Mouse (Mus musculus): Measurements from ENCODE around the gene Washc2. TPM values are rescaled to one million over a fixed set of nuclear protein-coding genes. Genes with fewer than 3 reads are reported as not detected.
"Not testable (repeated sequence)": the region's sequence is repeated elsewhere in the genome, so short reads cannot be mapped to it uniquely, and the experiment has no call there.

The Washc2 gene
- polyA plus RNA-seq, 1 experiment from 2014 or later, result 30.1 TPM

GRCm38 (mm10) chr6:116195811-116196210, 12.0 kb upstream of the Washc2 start:
- no peak overlapping the region for H3K9ac ChIP-seq
- peaks cover 19% of the 10 kb centered on the region for H3K4me1 ChIP-seq (replicated peaks)
- no peak overlapping the region for H3K4me3 ChIP-seq
- ATAC-seq (replicated peaks; ENCODE audit: insufficient number of reproducible peaks, insufficient read depth, low FRiP score, low read depth), result no peak
- no peaks in the 10 kb centered on the region for H3K9me3 ChIP-seq (replicated peaks)
- no peak overlapping the region for H3K27ac ChIP-seq
- 52% methylated on average over 8 of the region's 8 CpGs for WGBS
- H3K36me3 ChIP-seq, result no peaks in the 10 kb centered on the region
- no peaks in the 10 kb centered on the region for H3K27me3 ChIP-seq
- no peak overlapping the region for H3K4me2 ChIP-seq

DNA sequence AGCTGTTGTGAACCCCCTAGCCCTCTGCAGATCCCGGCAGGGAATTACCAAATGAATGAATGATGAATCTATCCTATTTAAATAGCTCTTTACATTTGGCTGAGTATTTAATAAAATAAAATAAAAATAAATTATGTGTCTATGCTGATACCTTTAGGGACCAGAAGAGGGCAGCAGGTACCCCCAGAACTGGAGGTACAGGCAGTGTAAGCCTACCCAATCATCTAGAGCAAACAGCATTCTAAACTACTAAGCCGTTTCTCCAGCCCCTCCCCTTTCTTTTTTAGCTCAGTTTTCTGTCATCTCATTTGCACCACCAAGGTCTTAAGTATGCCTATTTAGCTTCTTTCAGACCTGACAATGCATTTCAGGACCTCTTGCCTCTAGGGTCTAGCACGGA, 9.7 kb upstream of the Washc2 start:
- Histone ChIP-seq H3K9me3 (replicated peaks) (no peaks in the 10 kb centered on the region), H3K27me3 (no peaks in the 10 kb centered on the region), H3K36me3 (no peaks in the 10 kb centered on the region), H3K27ac (no peak overlapping the region), H3K4me1 (replicated peaks) (peaks cover 7% of the 10 kb centered on the region), H3K9ac (no peak overlapping the region), H3K4me2 (no peak overlapping the region), H3K4me3 (no peak overlapping the region)
- 33% methylated on average over 3 of the region's 3 CpGs for WGBS
- ATAC-seq (replicated peaks; ENCODE audit: insufficient number of reproducible peaks, insufficient read depth, low FRiP score, low read depth), result no peak

- Histone ChIP-seq H3K9me3 (replicated peaks) (no peaks in the 10 kb centered on the region), H3K9ac (no peak overlapping the region), H3K4me3 (no peak overlapping the region), H3K27ac (no peak overlapping the region), H3K36me3 (no peaks in the 10 kb centered on the region), H3K27me3 (no peaks in the 10 kb centered on the region), H3K4me1 (replicated peaks) (no peaks in the 10 kb centered on the region), H3K4me2 (no peak overlapping the region)
- no peak for ATAC-seq (replicated peaks; ENCODE audit: insufficient number of reproducible peaks, insufficient read depth, low FRiP score, low read depth)
- WGBS, result 56% methylated on average over 2 of the region's 2 CpGs
Measured at GRCm38 (mm10) chr6:116199682-116200081, 8.2 kb upstream of the Washc2 start.

GRCm38 (mm10) chr6:116227767-116228166, 19.9 kb downstream of the Washc2 start:
- 73% methylated on average over 11 of the region's 11 CpGs for WGBS
- Histone ChIP-seq H3K27ac (no peak overlapping the region), H3K27me3 (no peaks in the 10 kb centered on the region), H3K36me3 (peaks cover 57% of the 10 kb centered on the region), H3K4me2 (no peak overlapping the region), H3K4me1 (replicated peaks) (no peaks in the 10 kb centered on the region), H3K4me3 (no peak overlapping the region), H3K9me3 (replicated peaks) (no peaks in the 10 kb centered on the region), H3K9ac (no peak overlapping the region)
- ATAC-seq (replicated peaks; ENCODE audit: insufficient number of reproducible peaks, insufficient read depth, low FRiP score, low read depth), result no peak

- Histone ChIP-seq H3K9me3 (replicated peaks) (no peaks in the 10 kb centered on the region), H3K4me2 (no peak overlapping the region), H3K36me3 (peaks cover 60% of the 10 kb centered on the region), H3K4me1 (replicated peaks) (no peaks in the 10 kb centered on the region), H3K9ac (no peak overlapping the region), H3K4me3 (no peak overlapping the region), H3K27ac (no peak overlapping the region), H3K27me3 (no peaks in the 10 kb centered on the region)
- ATAC-seq (replicated peaks; ENCODE audit: insufficient number of reproducible peaks, insufficient read depth, low FRiP score, low read depth), result no peak
- WGBS, result 59% methylated on average over 12 of the region's 12 CpGs
Measured at GRCm38 (mm10) chr6:116228785-116229525, 21.1 kb downstream of the Washc2 start.

DNA sequence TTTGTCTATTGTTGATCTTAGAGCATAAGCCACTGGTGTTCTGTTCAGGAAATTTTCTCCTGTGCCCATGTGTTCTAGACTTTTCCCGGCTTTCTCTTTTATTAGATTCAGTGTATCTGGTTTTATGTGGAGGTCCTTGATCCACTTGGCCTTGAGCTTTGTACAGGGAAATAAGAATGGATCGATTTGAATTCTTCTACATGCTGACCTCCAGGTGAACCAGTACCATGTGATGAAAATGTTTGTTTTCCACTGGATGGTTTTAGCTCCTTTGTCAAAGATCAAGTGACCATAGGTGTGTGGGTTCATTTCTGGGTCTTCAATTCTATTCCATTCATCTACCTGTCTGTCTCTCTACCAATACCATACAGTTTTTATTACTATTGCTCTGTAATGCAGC, 27.0 kb downstream of the Washc2 start:
- not testable (repeated sequence) for H3K4me3 ChIP-seq; H3K4me2 ChIP-seq; ATAC-seq (replicated peaks; ENCODE audit: insufficient number of reproducible peaks, insufficient read depth, low FRiP score, low read depth); H3K4me1 ChIP-seq (replicated peaks); H3K27me3 ChIP-seq; H3K9me3 ChIP-seq (replicated peaks); H3K27ac ChIP-seq; H3K9ac ChIP-seq
- 94% methylated on average over 2 of the region's 2 CpGs for WGBS
- peaks cover 63% of the 10 kb centered on the region for H3K36me3 ChIP-seq

DNA sequence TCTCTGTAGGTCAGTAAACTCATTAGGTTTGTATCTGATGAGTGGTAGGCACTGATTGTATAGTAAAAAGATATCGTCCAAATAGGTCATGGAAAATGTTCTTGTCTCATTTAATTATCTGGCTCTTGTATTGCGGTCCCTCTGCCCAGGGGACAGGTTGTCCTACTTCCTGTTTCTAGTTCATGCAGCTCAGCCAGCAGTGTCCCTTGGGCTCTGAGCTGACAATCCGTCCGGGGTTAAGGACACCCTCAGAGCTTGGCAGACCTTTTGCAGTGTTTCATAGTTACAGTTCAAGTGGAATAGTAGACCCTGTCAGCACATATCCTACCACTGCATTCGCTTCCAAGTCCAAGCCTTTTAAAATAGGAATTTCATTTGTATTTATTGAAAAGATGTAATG, 27.5 kb downstream of the Washc2 start:
- Histone ChIP-seq H3K9ac (no peak overlapping the region), H3K27ac (no peak overlapping the region), H3K4me3 (no peak overlapping the region), H3K9me3 (replicated peaks) (no peaks in the 10 kb centered on the region), H3K4me1 (replicated peaks) (no peaks in the 10 kb centered on the region), H3K36me3 (peaks cover 64% of the 10 kb centered on the region), H3K27me3 (no peaks in the 10 kb centered on the region), H3K4me2 (no peak overlapping the region)
- 74% methylated on average over 5 of the region's 5 CpGs for WGBS
- no peak for ATAC-seq (replicated peaks; ENCODE audit: insufficient number of reproducible peaks, insufficient read depth, low FRiP score, low read depth)

DNA sequence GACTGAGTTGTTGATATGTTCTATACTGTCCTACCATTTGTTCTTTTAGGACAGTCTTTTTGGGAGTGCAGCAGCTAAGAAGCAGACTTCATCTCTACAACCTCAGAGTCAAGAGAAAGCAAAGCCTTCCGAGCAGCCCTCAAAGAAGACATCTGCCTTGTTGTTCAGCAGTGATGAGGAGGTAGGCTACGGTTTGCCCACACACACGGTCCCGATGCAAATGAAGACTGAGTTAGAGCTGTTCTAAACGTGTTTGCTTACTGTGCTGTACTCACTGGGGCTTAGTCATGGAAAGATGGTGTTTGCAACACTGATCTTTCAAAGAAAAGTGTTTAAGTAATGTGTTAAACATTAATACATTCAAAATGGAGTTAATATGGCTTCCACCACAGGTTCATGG, 30.2 kb downstream of the Washc2 start:
- Histone ChIP-seq H3K27me3 (no peaks in the 10 kb centered on the region), H3K4me2 (no peak overlapping the region), H3K9me3 (replicated peaks) (no peaks in the 10 kb centered on the region), H3K4me1 (replicated peaks) (no peaks in the 10 kb centered on the region), H3K27ac (no peak overlapping the region), H3K4me3 (no peak overlapping the region), H3K9ac (no peak overlapping the region), H3K36me3 (peaks cover 61% of the 10 kb centered on the region)
- ATAC-seq (replicated peaks; ENCODE audit: insufficient number of reproducible peaks, insufficient read depth, low FRiP score, low read depth), result no peak
- 89% methylated on average over 5 of the region's 5 CpGs for WGBS

DNA sequence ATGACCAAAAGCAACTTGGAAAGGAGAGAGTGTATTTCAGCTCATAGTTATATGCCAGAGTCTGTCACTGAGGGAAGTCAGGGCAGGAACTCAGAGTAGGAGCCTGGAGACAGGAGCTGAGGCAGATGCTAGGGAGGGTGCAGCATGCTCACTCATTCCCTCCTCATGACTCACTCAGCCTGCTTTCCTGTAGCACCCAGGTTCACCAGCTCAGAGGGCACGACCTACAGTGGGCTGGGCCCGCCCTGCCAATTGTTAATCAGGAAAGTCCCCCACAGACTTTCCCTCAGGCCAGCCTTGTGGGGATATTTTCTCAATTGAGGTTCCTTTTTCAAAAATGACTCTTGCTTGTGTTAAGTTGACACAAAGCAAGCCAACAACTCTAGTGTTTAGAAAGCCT, 32.5 kb downstream of the Washc2 start:
- no peak overlapping the region for H3K9ac ChIP-seq
- H3K27ac ChIP-seq, result no peak overlapping the region
- H3K27me3 ChIP-seq, result no peaks in the 10 kb centered on the region
- H3K4me2 ChIP-seq, result no peak overlapping the region
- ATAC-seq (replicated peaks; ENCODE audit: insufficient number of reproducible peaks, insufficient read depth, low FRiP score, low read depth), result no peak
- H3K4me1 ChIP-seq (replicated peaks), result no peaks in the 10 kb centered on the region
- H3K4me3 ChIP-seq, result no peak overlapping the region
- H3K9me3 ChIP-seq (replicated peaks), result no peaks in the 10 kb centered on the region
- 64% methylated on average over 2 of the region's 2 CpGs for WGBS
- H3K36me3 ChIP-seq, result peaks cover 65% of the 10 kb centered on the region

GRCm38 (mm10) chr6:116259649-116260048, 51.8 kb downstream of the Washc2 start:
- no peak overlapping the region for H3K9ac ChIP-seq
- H3K36me3 ChIP-seq, result peaks cover 31% of the 10 kb centered on the region
- H3K4me1 ChIP-seq (replicated peaks), result no peaks in the 10 kb centered on the region
- H3K27me3 ChIP-seq, result no peaks in the 10 kb centered on the region
- ATAC-seq (replicated peaks; ENCODE audit: insufficient number of reproducible peaks, insufficient read depth, low FRiP score, low read depth), result no peak
- H3K4me2 ChIP-seq, result no peak overlapping the region
- H3K27ac ChIP-seq, result no peak overlapping the region
- H3K9me3 ChIP-seq (replicated peaks), result no peaks in the 10 kb centered on the region
- 93% methylated on average over 4 of the region's 4 CpGs for WGBS
- H3K4me3 ChIP-seq, result no peak overlapping the region

- ATAC-seq (replicated peaks; ENCODE audit: insufficient number of reproducible peaks, insufficient read depth, low FRiP score, low read depth), result no peak
- WGBS, result 88% methylated on average over 5 of the region's 5 CpGs
- peaks cover 23% of the 10 kb centered on the region for H3K36me3 ChIP-seq
- no peak overlapping the region for H3K4me3 ChIP-seq
- no peak overlapping the region for H3K9ac ChIP-seq
- no peaks in the 10 kb centered on the region for H3K4me1 ChIP-seq (replicated peaks)
- H3K4me2 ChIP-seq, result no peak overlapping the region
- no peaks in the 10 kb centered on the region for H3K27me3 ChIP-seq
- H3K9me3 ChIP-seq (replicated peaks), result no peaks in the 10 kb centered on the region
- no peak overlapping the region for H3K27ac ChIP-seq
Measured at GRCm38 (mm10) chr6:116260481-116260880, 52.6 kb downstream of the Washc2 start.

- 83% methylated on average over 1 of the region's 1 CpGs for WGBS
Measured at GRCm38 (mm10) chr6:116262824-116263223, 55.0 kb downstream of the Washc2 start.

More at GRCm38 (mm10) chr6:116262824-116263223, 55.0 kb downstream of the Washc2 start:
- no peak overlapping the region for H3K4me2 ChIP-seq
- H3K4me3 ChIP-seq, result no peak overlapping the region
- H3K27me3 ChIP-seq, result no peaks in the 10 kb centered on the region
- H3K9me3 ChIP-seq (replicated peaks), result no peaks in the 10 kb centered on the region
- H3K9ac ChIP-seq, result no peak overlapping the region
- H3K4me1 ChIP-seq (replicated peaks), result peaks cover 6% of the 10 kb centered on the region
- no peak for ATAC-seq (replicated peaks; ENCODE audit: insufficient number of reproducible peaks, insufficient read depth, low FRiP score, low read depth)
- peaks cover 11% of the 10 kb centered on the region for H3K36me3 ChIP-seq
- no peak overlapping the region for H3K27ac ChIP-seq

All from heart, embryonic 15.5 days (tissue).